Comparison of ENCODE assay signal across 21 mouse cellular contexts in the genomic region with DNA sequence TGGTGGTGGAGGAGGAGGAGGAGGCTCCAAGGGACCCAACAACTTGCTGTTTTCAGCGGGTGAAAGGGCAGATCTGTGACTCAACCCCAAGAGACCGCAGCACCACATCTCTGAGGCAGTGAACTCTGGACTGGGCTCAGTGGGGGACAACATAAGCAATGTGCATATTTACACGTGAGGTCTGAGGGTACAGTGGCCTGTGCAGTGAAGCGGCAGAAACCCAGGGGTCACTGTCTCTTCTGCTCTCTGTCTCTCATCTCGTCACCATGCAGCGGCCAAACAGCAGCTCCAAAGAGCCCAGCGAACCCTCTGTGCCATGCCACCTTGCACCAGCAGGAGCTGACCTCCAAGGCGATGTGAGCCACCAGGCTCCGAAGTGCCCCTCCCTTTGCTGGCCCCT. TPM values are rescaled to one million over a fixed set of nuclear protein-coding genes. Genes with fewer than 3 reads are reported as not detected.
DNase-seq lines count a peak whose midpoint lies in the region; ATAC-seq and TF ChIP-seq lines count a peak whose summit lies in the region.
"Had no signal": no experiment of that assay in that cellular context is flagged by ENCODE, and none has a peak within 500 bp of the region (broad histone marks: within the 10 kb centered on the region; RNA-seq: fewer than 3 reads in every experiment).

No protein-coding gene starts in this region.

- 59% methylated on average over 9 of the region's 9 CpGs for WGBS in liver, adult 2 months
- WGBS in liver, embryonic 11.5 days, result 71% methylated on average over 9 of the region's 9 CpGs
- 74% methylated on average over 9 of the region's 9 CpGs for WGBS in kidney, embryonic 16.5 days

- no peak overlapping the region for H3K4me3 ChIP-seq in liver, adult 2 months (ENCODE audit: insufficient read depth, low read depth, low read length)
- no peak overlapping the region for H3K4me3 ChIP-seq in liver, embryonic 11.5 days (ENCODE audit: low read depth, low read length)
- no peak overlapping the region for H3K4me3 ChIP-seq in kidney, embryonic 16.5 days (ENCODE audit: low read length)
- H3K4me3 ChIP-seq: embryonic facial prominence, embryonic 10.5 days; forebrain, embryonic 15.5 days; intestine, embryonic 15.5 days; midbrain, embryonic 15.5 days; neural tube, embryonic 12.5 days had no signal

- no peak overlapping the region for H3K27ac ChIP-seq in liver, adult 2 months (replicated peaks; ENCODE audit: insufficient read depth, low read depth, low read length)
- no peak overlapping the region for H3K27ac ChIP-seq in liver, embryonic 11.5 days (ENCODE audit: low read depth, low read length)
- no peak overlapping the region for H3K27ac ChIP-seq in kidney, embryonic 16.5 days (ENCODE audit: low read length)
- H3K27ac ChIP-seq: embryonic facial prominence, embryonic 10.5 days; forebrain, embryonic 15.5 days; hindbrain, embryonic 14.5 days; intestine, embryonic 15.5 days; midbrain, embryonic 15.5 days; neural tube, embryonic 12.5 days had no signal

- H3K36me3 ChIP-seq in liver, adult 2 months (ENCODE audit: control insufficient read depth, insufficient read depth, low read length), result no peaks in the 10 kb centered on the region
- no peaks in the 10 kb centered on the region for H3K36me3 ChIP-seq in liver, embryonic 11.5 days (ENCODE audit: control insufficient read depth, insufficient read depth, low read length)
- H3K36me3 ChIP-seq in kidney, embryonic 16.5 days (ENCODE audit: insufficient read depth, low read length), result no peaks in the 10 kb centered on the region
- H3K36me3 ChIP-seq: forebrain, embryonic 15.5 days; intestine, embryonic 15.5 days; midbrain, embryonic 15.5 days; neural tube, embryonic 12.5 days had no signal

- TF ChIP-seq POLR2A in liver, adult 2 months (IDR thresholded peaks at IDR 0.05; ENCODE audit: extremely low read depth, insufficient read depth, low read length), result no peak

- peak; percentile 26 for TF ChIP-seq CTCF in liver, adult 2 months (IDR thresholded peaks at IDR 0.05; ENCODE audit: low read depth, low read length)

- H3K79me2 ChIP-seq in liver, adult 2 months (ENCODE audit: control insufficient read depth, insufficient read depth, low read length), result no peaks in the 10 kb centered on the region

- H3K4me2 ChIP-seq in liver, embryonic 11.5 days, result no peak overlapping the region
- no peak overlapping the region for H3K4me2 ChIP-seq in kidney, embryonic 16.5 days (replicated peaks; ENCODE audit: low read depth, low read length)
- H3K4me2 ChIP-seq: forebrain, embryonic 15.5 days; hindbrain, embryonic 14.5 days; intestine, embryonic 15.5 days; lung, embryonic 14.5 days; midbrain, embryonic 15.5 days; neural tube, embryonic 12.5 days had no signal

- no peaks in the 10 kb centered on the region for H3K27me3 ChIP-seq in liver, adult 2 months (ENCODE audit: control insufficient read depth, insufficient read depth, low read length)
- H3K27me3 ChIP-seq in liver, embryonic 11.5 days (replicated peaks; ENCODE audit: control insufficient read depth, insufficient read depth, low read length), result peaks cover 3% of the 10 kb centered on the region; the same call in 1 of the 2 replicates
- no peaks in the 10 kb centered on the region for H3K27me3 ChIP-seq in kidney, embryonic 16.5 days (ENCODE audit: insufficient read depth, low read length)
- H3K27me3 ChIP-seq: forebrain, embryonic 15.5 days; intestine, embryonic 15.5 days; midbrain, embryonic 15.5 days; neural tube, embryonic 12.5 days had no signal

- H3K9ac ChIP-seq in liver, adult 2 months (ENCODE audit: low read depth, low read length), result no peak overlapping the region
- no peak overlapping the region for H3K9ac ChIP-seq in liver, embryonic 11.5 days (ENCODE audit: low read depth, low read length)
- no peak overlapping the region for H3K9ac ChIP-seq in kidney, embryonic 16.5 days (replicated peaks; ENCODE audit: low read length)
- H3K9ac ChIP-seq: forebrain, embryonic 15.5 days; hindbrain, embryonic 14.5 days; intestine, embryonic 15.5 days; lung, embryonic 14.5 days; midbrain, embryonic 15.5 days; neural tube, embryonic 12.5 days had no signal

- H3K9me3 ChIP-seq in liver, embryonic 11.5 days (ENCODE audit: control insufficient read depth, low read length), result no peaks in the 10 kb centered on the region
- H3K9me3 ChIP-seq in kidney, embryonic 16.5 days (ENCODE audit: low read length), result no peaks in the 10 kb centered on the region
- H3K9me3 ChIP-seq: embryonic facial prominence, embryonic 10.5 days; forebrain, embryonic 15.5 days; intestine, embryonic 15.5 days; midbrain, embryonic 15.5 days; neural tube, embryonic 12.5 days had no signal

- DNase-seq in heart, adult 11 months, result peak; percentile 84
- no peak for DNase-seq in heart, adult 8-10 months (ENCODE audit: low spot score)
- DNase-seq in liver, adult 2 months (ENCODE audit: extremely low read depth, low read depth, low spot score), result peak; percentile 69
- DNase-seq in liver, embryonic 11.5 days (ENCODE audit: low spot score), result no peak
- DNase-seq in kidney, postnatal 4 days, result peak; percentile 49 to 75
- no peak for DNase-seq in cerebellum, postnatal 4 days (ENCODE audit: low spot score in 2 of 2)
- no peak for DNase-seq in embryo, embryonic 10.5 days (ENCODE audit: low spot score)
- DNase-seq: adrenal gland, postnatal 14 days; cerebellum, adult 9-10 months; lung, embryonic 14.5 days; lung, postnatal 4 days; right cerebral cortex, postnatal 25 days; spleen, adult 18-20 months had no signal

- no peak for ATAC-seq in liver, embryonic 11.5 days (replicated peaks; ENCODE audit: low FRiP score)
- ATAC-seq in kidney, embryonic 16.5 days (ENCODE audit: low FRiP score, low TSS enrichment), result peak; percentile 72
- ATAC-seq: forebrain, embryonic 15.5 days; intestine, embryonic 15.5 days; midbrain, embryonic 15.5 days had no signal

- peaks cover 7% of the 10 kb centered on the region for H3K4me1 ChIP-seq in liver, adult 2 months (ENCODE audit: control insufficient read depth, insufficient read depth, low read length)
- H3K4me1 ChIP-seq in liver, embryonic 11.5 days (replicated peaks; ENCODE audit: control insufficient read depth, insufficient read depth, low read length), result peaks cover 16% of the 10 kb centered on the region
- H3K4me1 ChIP-seq in kidney, embryonic 16.5 days (ENCODE audit: insufficient read depth, low read length), result peaks cover 13% of the 10 kb centered on the region; the same call in 1 of the 2 replicates
- H3K4me1 ChIP-seq: forebrain, embryonic 15.5 days; midbrain, embryonic 15.5 days; neural tube, embryonic 12.5 days had no signal

RNA-seq across cellular contexts. Expression of gene Alpl, which starts 49.1 kb away (rescaled TPM):
- total RNA-seq in heart, adult 8-10 months (2022), result 10 to 100 TPM; 54.6 to 70.0 (median 62.3) TPM
- total RNA-seq in liver, adult 2 months (2014; rRNA removed), result 5.1 and 6.9 TPM in 2 replicates
- polyA plus RNA-seq in liver, adult 2 months (2012; rRNA removed), result 7.3 and 10.0 TPM in 2 replicates
- 5.7 and 6.1 TPM in 2 replicates for polyA plus RNA-seq in liver, embryonic 11.5 days (2014; fragmentation: Nextera tagmentation; extraction: Ambion mirVana)
- polyA plus RNA-seq in kidney, embryonic 16.5 days (2015; fragmentation: Nextera tagmentation; extraction: Ambion mirVana), result 19.2 and 19.3 TPM in 2 replicates
- total RNA-seq: common myeloid progenitor, adult 5-6 weeks had no signal

Comparison
In these comparisons a context has a peak if more than half of its experiments do, and no peak if none do; other contexts are left out.
1. DNase-seq: peak in heart, adult 11 months (single experiment), liver, adult 2 months (single experiment) and kidney, postnatal 4 days (2 of 2); none in heart, adult 8-10 months (single experiment), liver, embryonic 11.5 days (single experiment), cerebellum, postnatal 4 days (0 of 2) and embryo, embryonic 10.5 days (single experiment).